Mouse (Mus musculus) small intestine, adult 2 months (tissue): ENCODE results near the gene Robo1. TPM values are rescaled to one million over a fixed set of nuclear protein-coding genes. Genes with fewer than 3 reads are reported as not detected.
A peak's percentile ranks its signal among the peaks of the same experiment; 100 is the strongest.

Source experiments
- H3K27ac ChIP-seq: fragments of 200-500 bp; 2 replicates; pipeline ENCODE4 v1.5.1; 2012; ENCODE audit warnings: low read depth, low read length, control low read depth, inconsistent platforms; ENCODE audit not compliant: insufficient read depth
- H3K27me3 ChIP-seq: fragments of 200-500 bp; 2 replicates; pipeline ENCODE4 v1.6.1; 2012; ENCODE audit warnings: mild to moderate bottlenecking, moderate library complexity, low read length, inconsistent platforms; ENCODE audit not compliant: control insufficient read depth, insufficient read depth
- H3K36me3 ChIP-seq: fragments of 200-500 bp; 2 replicates; pipeline ENCODE4 v1.6.1; 2012; ENCODE audit warnings: mild to moderate bottlenecking, low read length, control low read depth, inconsistent platforms; ENCODE audit not compliant: control insufficient read depth, insufficient read depth
- H3K4me1 ChIP-seq: fragments of 200-500 bp; 2 replicates; pipeline ENCODE4 v1.6.1; 2012; ENCODE audit warnings: low read length, inconsistent platforms, mixed read lengths; ENCODE audit not compliant: control insufficient read depth, insufficient read depth, insufficient read length
- H3K4me3 ChIP-seq: fragments of 200-500 bp; 2 replicates; pipeline ENCODE4 v1.5.1; 2012; ENCODE audit warnings: low read depth, mild to moderate bottlenecking, control low read depth, inconsistent platforms, low read length, moderate library complexity
- CTCF ChIP-seq: fragments of 200-500 bp; IDR thresholded peaks from 2 replicates; pipeline ENCODE4 v1.5.1; 2012; ENCODE audit warnings: low read depth, mild to moderate bottlenecking, control low read depth, inconsistent platforms, low read length, moderate library complexity, mixed read lengths; ENCODE audit not compliant: insufficient replicate concordance, insufficient read length; ENCODE audit errors: extremely low read depth
- POLR2A ChIP-seq: fragments of 200-500 bp; IDR thresholded peaks from 2 replicates; pipeline ENCODE4 v1.6.1; 2012; ENCODE audit warnings: low read depth, mild to moderate bottlenecking, control low read depth, inconsistent platforms, low read length, moderate library complexity
- WGBS: fragments of 180-500 bp; shearing (Covaris S2); methylation state at CpG from one replicate; pipeline ENCODE4 v1.1.7; 2018; 5-methylcytosine and 5-hydroxymethylcytosine counted together
- polyA plus RNA-seq: library from polyadenylated mRNA; depleted of rRNA; stranded (reverse); fragments of >200 nt; gene quantifications from 2 replicates; pipeline ENCODE4 v1.2.3, GENCODE M21; 2012

Gene Robo1
- polyA plus RNA-seq, 1 experiment = 0.81 TPM

DNA sequence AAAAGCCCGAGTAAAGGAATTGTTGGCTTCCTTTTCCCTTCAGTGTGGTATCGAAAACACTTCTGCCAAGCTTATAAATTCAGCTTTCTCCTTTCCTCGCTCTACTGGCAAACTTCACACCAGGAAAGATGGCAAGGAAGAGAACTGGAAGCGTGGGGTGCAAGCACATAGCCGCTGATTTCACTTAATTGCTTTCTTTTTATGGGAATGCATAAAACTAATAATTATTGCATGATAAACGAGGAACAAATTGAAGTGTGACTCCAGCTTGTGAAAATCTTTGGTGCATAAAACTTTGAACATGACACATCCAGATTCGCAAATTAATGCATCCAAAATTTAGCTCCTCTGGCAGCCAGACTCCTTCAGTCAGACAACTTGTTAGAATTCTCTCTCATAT, 659.4 kb downstream of the Robo1 start:
- TF ChIP-seq POLR2A (no peak), CTCF (no peak)
- 81% methylated on average over 7 of the region's 7 CpGs for WGBS
- H3K27ac ChIP-seq = no peak overlapping the region
- H3K4me1 ChIP-seq = no peaks in the 10 kb centered on the region
- H3K4me3 ChIP-seq = no peak overlapping the region
- no peaks in the 10 kb centered on the region for H3K27me3 ChIP-seq
- H3K36me3 ChIP-seq = no peaks in the 10 kb centered on the region

DNA sequence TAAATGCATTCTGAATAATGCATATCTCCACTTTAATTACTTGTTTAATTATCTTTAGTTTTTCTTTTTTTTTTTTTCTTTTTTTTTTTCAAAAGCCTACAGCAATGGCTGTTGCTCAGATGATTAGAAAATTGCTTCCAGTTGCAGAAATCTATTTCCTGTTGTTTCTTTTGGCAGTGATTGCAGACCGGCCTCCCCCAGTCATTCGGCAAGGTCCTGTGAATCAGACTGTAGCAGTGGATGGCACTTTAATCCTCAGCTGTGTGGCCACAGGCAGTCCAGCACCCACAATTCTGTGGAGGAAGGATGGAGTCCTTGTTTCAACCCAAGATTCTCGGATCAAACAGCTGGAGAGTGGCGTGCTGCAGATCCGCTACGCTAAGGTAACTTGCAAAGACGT, 661.9 kb downstream of the Robo1 start:
- no peak overlapping the region for H3K27ac ChIP-seq
- H3K36me3 ChIP-seq = no peaks in the 10 kb centered on the region
- no peaks in the 10 kb centered on the region for H3K27me3 ChIP-seq
- no peaks in the 10 kb centered on the region for H3K4me1 ChIP-seq
- no peak for TF ChIP-seq POLR2A
- no peak for TF ChIP-seq CTCF
- H3K4me3 ChIP-seq = no peak overlapping the region
- 93% methylated on average over 7 of the region's 7 CpGs for WGBS

DNA sequence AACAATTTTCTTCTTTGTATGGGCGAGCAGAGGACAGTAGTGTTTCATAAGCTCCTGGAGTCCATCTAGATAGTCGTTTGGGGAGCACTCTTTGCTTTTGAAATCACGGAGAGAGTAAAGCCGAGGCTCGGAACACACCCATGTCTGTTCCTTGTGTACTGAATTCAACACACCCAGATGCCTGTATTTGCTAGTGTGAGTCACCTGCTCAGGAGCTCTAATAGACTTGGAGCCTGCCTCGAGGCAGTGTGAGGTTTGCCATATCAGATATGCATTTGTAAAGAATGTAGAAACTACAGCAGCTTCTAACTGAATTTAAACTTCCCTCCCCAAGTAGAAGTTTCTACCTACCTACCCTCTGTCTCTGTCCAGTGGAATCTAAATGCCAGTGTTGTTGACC, 665.6 kb downstream of the Robo1 start:
- Histone ChIP-seq H3K27ac (no peak overlapping the region), H3K4me3 (no peak overlapping the region), H3K4me1 (no peaks in the 10 kb centered on the region), H3K36me3 (no peaks in the 10 kb centered on the region), H3K27me3 (no peaks in the 10 kb centered on the region)
- TF ChIP-seq CTCF = no peak
- TF ChIP-seq POLR2A = no peak
- WGBS = 32% methylated on average over 6 of the region's 6 CpGs

DNA sequence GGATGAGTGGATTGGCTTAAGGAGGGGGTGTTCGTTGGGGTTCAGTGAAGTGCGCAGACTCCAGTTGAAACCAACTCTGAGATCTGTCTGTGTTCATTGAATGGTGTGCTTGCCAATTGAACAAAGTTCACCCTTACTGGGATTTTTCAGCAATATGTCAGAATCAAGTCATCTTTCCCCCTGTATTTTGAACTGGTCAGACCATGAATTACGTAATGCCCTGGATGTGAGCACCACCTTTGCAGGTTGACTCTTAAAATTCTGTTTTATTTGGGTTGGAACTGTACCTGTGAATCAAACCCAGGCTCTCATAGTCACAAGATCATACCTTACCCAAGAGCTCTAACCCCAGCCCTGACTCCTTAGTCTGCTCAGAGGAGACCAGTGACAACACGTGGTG, 666.6 kb downstream of the Robo1 start:
- Histone ChIP-seq H3K27me3 (no peaks in the 10 kb centered on the region), H3K4me3 (no peak overlapping the region), H3K36me3 (no peaks in the 10 kb centered on the region), H3K27ac (no peak overlapping the region), H3K4me1 (no peaks in the 10 kb centered on the region)
- WGBS = 90% methylated on average over 4 of the region's 4 CpGs
- no peak for TF ChIP-seq POLR2A
- TF ChIP-seq CTCF = no peak

DNA sequence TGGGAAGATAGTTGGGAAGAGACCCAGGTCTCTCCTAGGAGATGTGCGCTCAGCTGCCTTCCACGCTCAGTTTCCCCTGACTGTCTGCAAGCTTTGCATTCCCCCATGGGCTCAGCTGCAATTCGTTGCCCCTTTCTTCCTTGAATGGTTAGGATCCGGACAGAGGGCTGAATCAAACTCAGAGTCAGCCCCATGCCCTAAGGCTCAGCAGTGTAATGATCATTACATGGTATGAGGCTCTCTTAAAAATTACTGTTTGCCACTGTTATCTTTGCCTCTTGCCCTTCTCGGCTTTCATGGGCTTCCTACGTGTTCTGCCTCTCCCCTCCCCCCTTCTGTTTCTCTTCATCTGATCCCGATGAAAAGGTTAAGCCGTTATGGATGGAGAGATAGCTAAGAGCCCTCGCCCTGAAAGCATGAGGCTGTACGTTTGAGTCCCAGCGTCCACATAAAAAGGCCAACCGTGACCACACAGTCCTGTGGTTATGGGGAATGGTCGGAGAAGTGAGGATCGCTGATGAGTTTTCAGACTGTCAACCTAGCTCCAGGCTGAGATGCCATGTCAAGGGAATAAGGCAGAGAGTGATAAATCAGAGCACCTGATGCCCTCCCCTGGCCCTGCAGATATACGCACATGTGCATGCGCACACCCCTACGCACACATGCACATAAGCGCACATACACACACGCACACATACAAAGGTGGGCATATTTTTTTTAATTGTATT, 668.9 kb downstream of the Robo1 start:
- H3K36me3 ChIP-seq = no peaks in the 10 kb centered on the region
- TF ChIP-seq CTCF (no peak), POLR2A (no peak)
- no peaks in the 10 kb centered on the region for H3K4me1 ChIP-seq
- H3K27me3 ChIP-seq = no peaks in the 10 kb centered on the region
- H3K27ac ChIP-seq = no peak overlapping the region
- WGBS = 86% methylated on average over 19 of the region's 19 CpGs
- H3K4me3 ChIP-seq = no peak overlapping the region

DNA sequence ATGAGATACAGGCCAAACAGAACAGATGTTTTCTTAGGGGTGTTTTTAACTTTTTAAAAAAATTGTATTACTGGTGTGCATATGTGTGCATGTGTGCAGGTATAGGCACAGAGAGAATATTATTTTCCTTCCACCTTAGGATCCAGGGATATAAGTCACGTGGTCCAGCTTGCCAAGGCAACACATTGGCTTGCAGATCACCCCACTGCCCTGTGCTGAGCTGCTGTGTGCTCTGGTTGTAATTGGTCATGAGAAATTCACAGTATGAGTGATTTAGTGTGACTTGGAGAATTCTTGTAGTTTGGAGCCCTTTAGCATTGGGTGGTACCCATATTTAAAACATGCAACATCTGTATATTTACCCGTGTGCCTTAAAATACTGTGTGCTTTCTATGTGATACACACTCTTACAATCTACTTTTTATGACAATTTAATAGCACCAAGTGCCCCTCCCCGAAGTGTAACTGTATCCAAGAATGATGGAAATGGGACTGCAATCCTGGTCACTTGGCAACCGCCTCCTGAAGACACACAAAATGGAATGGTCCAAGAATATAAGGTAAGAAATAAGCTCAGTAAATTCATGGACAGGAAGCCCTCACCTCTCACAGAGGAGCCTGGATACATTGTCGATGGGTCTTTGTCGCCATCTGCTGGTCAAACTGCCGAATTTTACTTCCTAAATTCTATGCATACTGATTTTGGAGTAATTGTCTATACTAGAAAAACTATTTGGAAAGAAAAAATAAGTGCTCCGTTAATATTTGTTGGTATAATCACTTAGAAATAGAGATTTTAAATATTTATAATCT, 671.5 kb downstream of the Robo1 start:
- WGBS = 23% methylated on average over 8 of the region's 8 CpGs

DNA sequence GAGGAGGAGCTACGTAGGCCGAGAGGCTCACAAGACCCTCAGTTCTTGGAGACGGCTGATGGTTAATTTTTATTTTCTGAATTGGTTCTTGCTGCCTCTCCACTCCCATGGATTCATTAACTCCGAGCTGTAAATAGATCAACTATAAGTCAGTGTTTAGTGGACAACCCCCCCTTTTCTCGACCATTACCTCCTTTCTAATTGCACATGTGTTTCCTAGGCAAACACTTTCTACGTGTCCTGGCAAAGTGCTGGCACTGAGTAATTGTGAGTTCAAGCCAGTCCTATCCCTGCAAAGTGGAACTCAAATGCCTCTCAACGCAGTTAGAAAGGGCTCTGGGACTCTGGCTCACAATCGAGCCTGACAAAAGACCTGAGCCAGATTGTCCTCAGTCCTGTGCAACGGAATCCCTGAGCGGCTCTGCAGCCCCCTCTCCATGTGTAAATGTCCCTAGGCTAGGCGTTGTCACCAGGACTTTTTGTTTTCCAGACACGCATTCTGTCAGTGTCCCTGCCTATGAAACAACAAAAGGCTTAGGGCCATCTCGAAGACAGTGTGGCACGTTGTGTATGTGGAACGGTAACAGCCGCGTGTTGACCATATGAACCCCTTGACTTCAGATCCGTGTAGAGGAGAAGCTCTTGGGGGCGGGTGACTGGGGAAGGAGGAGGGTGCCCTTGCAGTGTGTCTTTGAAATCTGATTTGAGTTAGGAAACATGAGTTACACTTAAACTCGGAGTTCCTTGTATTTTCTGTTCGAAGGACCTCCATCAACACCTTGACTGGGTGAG, 682.5 kb downstream of the Robo1 start:
- no peaks in the 10 kb centered on the region for H3K27me3 ChIP-seq
- H3K4me3 ChIP-seq = no peak overlapping the region
- H3K4me1 ChIP-seq = no peaks in the 10 kb centered on the region
- H3K36me3 ChIP-seq = no peaks in the 10 kb centered on the region
- H3K27ac ChIP-seq = no peak overlapping the region
- TF ChIP-seq CTCF (no peak), POLR2A (no peak)
- 93% methylated on average over 21 of the region's 21 CpGs for WGBS

More for the DNA sequence above, 671.5 kb downstream of the Robo1 start:
- Histone ChIP-seq H3K27ac (no peak overlapping the region), H3K27me3 (no peaks in the 10 kb centered on the region), H3K4me1 (no peaks in the 10 kb centered on the region), H3K4me3 (no peak overlapping the region), H3K36me3 (no peaks in the 10 kb centered on the region)
- TF ChIP-seq POLR2A (no peak), CTCF (peak; percentile 49; the same call in 1 of the 2 replicates)
